Mouse (Mus musculus): ENCODE measurements around the gene Kat5. TPM values are rescaled to one million over a fixed set of nuclear protein-coding genes. Genes with fewer than 3 reads are reported as not detected.

Kat5 gene
- polyA plus RNA-seq, 1 experiment from 2014 or later = 24.7 TPM

GRCm38 (mm10) chr19:5553802-5554201, 56.2 kb downstream of the Kat5 start:
- ATAC-seq (ENCODE audit: low read depth) (no peak), DNase-seq (ENCODE audit: low spot score) (no peak)
- Histone ChIP-seq H3K27me3 (replicated peaks; ENCODE audit: control insufficient read depth, insufficient read depth, low read length) (peaks cover 27% of the 10 kb centered on the region), H3K4me3 (ENCODE audit: low read depth, low read length) (no peak overlapping the region), H3K9me3 (ENCODE audit: control insufficient read depth, low read length) (no peaks in the 10 kb centered on the region), H3K4me1 (ENCODE audit: control insufficient read depth, insufficient read depth, low read length) (no peaks in the 10 kb centered on the region), H3K4me2 (ENCODE audit: low read depth, low read length) (no peak overlapping the region), H3K27ac (replicated peaks; ENCODE audit: low read depth, low read length) (no peak overlapping the region), H3K9ac (ENCODE audit: low read depth, low read length) (no peak overlapping the region), H3K36me3 (ENCODE audit: control insufficient read depth, insufficient read depth, low read length) (no peaks in the 10 kb centered on the region)
- WGBS = 35% methylated on average over 6 of the region's 8 CpGs

Other genes starting within 250 kb of the Kat5 start
- 35.0 and 35.7 TPM in 2 replicates for gene Eif1ad, start 243.5 kb downstream of the Kat5 start, polyA plus RNA-seq (2014; fragmentation: Nextera tagmentation; extraction: Ambion mirVana)
- 375 and 387 TPM in 2 replicates for gene Banf1, start 243.1 kb downstream of the Kat5 start, polyA plus RNA-seq (2014; fragmentation: Nextera tagmentation; extraction: Ambion mirVana)
- 50.3 and 65.9 TPM in 2 replicates for gene Sart1, start 221.5 kb downstream of the Kat5 start, polyA plus RNA-seq (2014; fragmentation: Nextera tagmentation; extraction: Ambion mirVana)
- gene Tsga10ip, start 207.7 kb downstream of the Kat5 start, polyA plus RNA-seq (2014; fragmentation: Nextera tagmentation; extraction: Ambion mirVana) = 0.53 TPM in 1 of 2 replicates, not detected in the other
- gene Drap1, start 185.3 kb downstream of the Kat5 start, polyA plus RNA-seq (2014; fragmentation: Nextera tagmentation; extraction: Ambion mirVana) = 191 and 195 TPM in 2 replicates
- gene AI837181, start 185.1 kb downstream of the Kat5 start, polyA plus RNA-seq (2014; fragmentation: Nextera tagmentation; extraction: Ambion mirVana) = 51.1 and 56.1 TPM in 2 replicates
- gene Fosl1, start 162.7 kb downstream of the Kat5 start, polyA plus RNA-seq (2014; fragmentation: Nextera tagmentation; extraction: Ambion mirVana) = not detected in 2 replicates
- 5.7 and 6.1 TPM in 2 replicates for gene Ccdc85b, start 152.3 kb downstream of the Kat5 start, polyA plus RNA-seq (2014; fragmentation: Nextera tagmentation; extraction: Ambion mirVana)
- 75.0 and 99.0 TPM in 2 replicates for gene Fibp, start 149.6 kb downstream of the Kat5 start, polyA plus RNA-seq (2014; fragmentation: Nextera tagmentation; extraction: Ambion mirVana)
- gene Ctsw, start 141.7 kb downstream of the Kat5 start, polyA plus RNA-seq (2014; fragmentation: Nextera tagmentation; extraction: Ambion mirVana) = 0.85 and 1.5 TPM in 2 replicates
- gene Efemp2, start 136.3 kb downstream of the Kat5 start, polyA plus RNA-seq (2014; fragmentation: Nextera tagmentation; extraction: Ambion mirVana) = 175 and 190 TPM in 2 replicates
- 38.0 and 39.6 TPM in 2 replicates for gene Mus81, start 121.8 kb downstream of the Kat5 start, polyA plus RNA-seq (2014; fragmentation: Nextera tagmentation; extraction: Ambion mirVana)
- 2,353 and 2,499 TPM in 2 replicates for gene Cfl1, start 119.8 kb downstream of the Kat5 start, polyA plus RNA-seq (2014; fragmentation: Nextera tagmentation; extraction: Ambion mirVana)
- gene 1700020D05Rik, start 106.5 kb downstream of the Kat5 start, polyA plus RNA-seq (2014; fragmentation: Nextera tagmentation; extraction: Ambion mirVana) = not detected in 2 replicates
- gene Snx32, start 99.7 kb downstream of the Kat5 start, polyA plus RNA-seq (2014; fragmentation: Nextera tagmentation; extraction: Ambion mirVana) = 10.7 and 13.2 TPM in 2 replicates
- gene Ovol1, start 49.6 kb downstream of the Kat5 start, polyA plus RNA-seq (2014; fragmentation: Nextera tagmentation; extraction: Ambion mirVana) = 6.1 and 6.4 TPM in 2 replicates
- gene Ap5b1, start 42.2 kb downstream of the Kat5 start, polyA plus RNA-seq (2014; fragmentation: Nextera tagmentation; extraction: Ambion mirVana) = 3.3 and 3.8 TPM in 2 replicates
- 94.8 and 110 TPM in 2 replicates for gene Rnaseh2c, start 8.4 kb downstream of the Kat5 start, polyA plus RNA-seq (2014; fragmentation: Nextera tagmentation; extraction: Ambion mirVana)
- 49.2 and 52.9 TPM in 2 replicates for gene Rela, start 27.2 kb upstream of the Kat5 start, polyA plus RNA-seq (2014; fragmentation: Nextera tagmentation; extraction: Ambion mirVana)
- 24.4 and 26.6 TPM in 2 replicates for gene Sipa1, start 53.5 kb upstream of the Kat5 start, polyA plus RNA-seq (2014; fragmentation: Nextera tagmentation; extraction: Ambion mirVana)
- gene Map3k11, start 78.5 kb upstream of the Kat5 start, polyA plus RNA-seq (2014; fragmentation: Nextera tagmentation; extraction: Ambion mirVana) = 18.9 and 23.3 TPM in 2 replicates
- gene Pcnx3, start 78.7 kb upstream of the Kat5 start, polyA plus RNA-seq (2014; fragmentation: Nextera tagmentation; extraction: Ambion mirVana) = 24.1 and 32.1 TPM in 2 replicates
- gene Kcnk7, start 94.1 kb upstream of the Kat5 start, polyA plus RNA-seq (2014; fragmentation: Nextera tagmentation; extraction: Ambion mirVana) = 0.34 and 1.7 TPM in 2 replicates
- gene Ehbp1l1, start 116.1 kb upstream of the Kat5 start, polyA plus RNA-seq (2014; fragmentation: Nextera tagmentation; extraction: Ambion mirVana) = 34.2 and 43.4 TPM in 2 replicates
- gene Fam89b, start 119.4 kb upstream of the Kat5 start, polyA plus RNA-seq (2014; fragmentation: Nextera tagmentation; extraction: Ambion mirVana) = 101 and 111 TPM in 2 replicates
- gene Ltbp3, start 130.7 kb upstream of the Kat5 start, polyA plus RNA-seq (2014; fragmentation: Nextera tagmentation; extraction: Ambion mirVana) = 59.2 and 68.0 TPM in 2 replicates
- gene Scyl1, start 161.2 kb upstream of the Kat5 start, polyA plus RNA-seq (2014; fragmentation: Nextera tagmentation; extraction: Ambion mirVana) = 78.3 and 79.8 TPM in 2 replicates

Data from embryonic facial prominence, embryonic 14.5 days (tissue).